Mouse (Mus musculus) thymus, adult 2 months (tissue): ENCODE results near the gene AW822073.

Experiments
- CTCF ChIP-seq: fragments of 200-500 bp; IDR thresholded peaks from 2 replicates; pipeline ENCODE4 v1.5.1; 2012; ENCODE audit warnings: mild to moderate bottlenecking, control low read depth, low read length, moderate library complexity, borderline replicate concordance; ENCODE audit not compliant: control insufficient read depth, poor library complexity, insufficient read depth; ENCODE audit errors: extremely low read depth
- POLR2A ChIP-seq: fragments of 200-500 bp; IDR thresholded peaks from 2 replicates; pipeline ENCODE4 v1.6.1; 2012; ENCODE audit warnings: mild to moderate bottlenecking, low read length, control low read depth, moderate library complexity; ENCODE audit not compliant: control insufficient read depth, poor library complexity, insufficient read depth; ENCODE audit errors: extremely low read depth

DNA sequence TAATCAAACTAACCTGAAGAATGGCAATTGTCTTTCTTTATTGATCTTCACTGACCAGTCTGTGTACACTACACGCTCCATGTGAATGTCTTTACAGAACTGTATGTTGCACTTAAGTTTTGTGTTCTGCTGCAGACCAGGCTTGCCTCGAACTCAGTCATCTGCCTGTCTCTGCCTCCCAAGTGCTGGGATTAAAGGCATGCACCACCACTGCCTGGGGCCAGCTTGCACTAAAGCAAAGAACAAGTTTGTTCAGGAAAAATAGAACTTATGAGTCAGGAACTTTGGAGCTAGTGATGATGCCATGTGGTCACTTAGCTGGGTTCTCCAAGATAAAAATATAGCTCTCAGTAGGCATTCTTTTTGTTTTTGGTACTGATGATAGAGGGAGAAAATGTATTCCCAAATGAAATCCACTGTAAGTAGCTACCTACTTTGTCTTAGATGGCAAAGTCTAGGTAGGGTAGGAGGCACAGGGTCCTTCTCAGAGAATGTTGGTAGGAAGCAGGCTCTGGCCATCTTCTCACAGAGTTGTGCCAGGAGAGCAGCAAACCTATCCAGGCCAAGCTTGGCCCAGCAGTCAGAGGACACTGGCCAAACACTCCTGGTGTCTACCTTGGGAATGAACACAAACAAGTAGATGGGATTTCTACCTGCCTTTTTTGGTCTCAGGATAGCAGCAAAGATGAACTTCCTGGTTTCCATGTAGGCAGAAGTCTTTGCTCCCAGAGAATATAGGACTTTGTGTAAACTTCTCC is 14.8 kb downstream of the AW822073 start:
- TF ChIP-seq POLR2A (no peak), CTCF (no peak)
